Mouse (Mus musculus): ENCODE data around the gene Ovol1. TPM values are rescaled to one million over a fixed set of nuclear protein-coding genes. Genes with fewer than 3 reads are reported as not detected.

Gene Ovol1
- total and polyA plus RNA-seq, 2 experiments from 2014 or later: 0.05 TPM; not detected in 1

DNA sequence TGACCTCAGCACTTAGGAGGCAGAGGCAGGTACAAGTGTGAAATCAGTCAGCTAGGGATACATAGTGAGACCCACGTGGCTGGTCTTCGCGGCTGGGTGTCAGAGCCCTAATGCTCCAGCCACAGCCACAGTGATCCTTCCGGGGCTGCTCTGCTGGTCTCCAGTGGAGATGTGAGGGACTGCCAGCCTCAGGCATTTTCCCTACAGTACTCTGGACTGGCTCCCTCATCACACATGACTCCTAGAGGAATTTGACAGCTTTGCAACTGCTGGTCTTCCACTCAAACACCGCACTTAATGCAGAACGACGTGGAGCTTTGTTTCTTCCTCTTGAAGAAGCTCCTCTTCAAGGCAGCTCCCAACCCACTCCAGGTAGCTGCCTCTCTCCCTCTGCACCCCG is 45.8 kb upstream of the Ovol1 start:
- Histone ChIP-seq H3K9ac (replicated peaks; ENCODE audit: low read depth, low read length) (no peak overlapping the region), H3K36me3 (replicated peaks; ENCODE audit: control insufficient read depth, insufficient read depth, low read length) (peaks cover 53% of the 10 kb centered on the region), H3K4me2 (ENCODE audit: low read depth, low read length) (no peak overlapping the region), H3K4me3 (ENCODE audit: low read depth, low read length) (no peak overlapping the region), H3K27me3 (ENCODE audit: control insufficient read depth, insufficient read depth, low read length) (no peaks in the 10 kb centered on the region), H3K27ac (ENCODE audit: low read depth) (no peak overlapping the region), H3K4me1 (ENCODE audit: control insufficient read depth, insufficient read depth) (peaks cover 18% of the 10 kb centered on the region), H3K9me3 (replicated peaks; ENCODE audit: control insufficient read depth, low read length) (no peaks in the 10 kb centered on the region)
- TF ChIP-seq CTCF (IDR thresholded peaks at IDR 0.05; ENCODE audit: low read depth): no peak; the same call in 1 of the 2 replicates
- no peak for TF ChIP-seq EP300 (IDR thresholded peaks at IDR 0.05; ENCODE audit: low read depth)
- no peak for DNase-seq (ENCODE audit: low spot score)
- no peak for ATAC-seq (ENCODE audit: insufficient read depth, low read depth)
- WGBS: 66% methylated on average over 8 of the region's 8 CpGs

DNA sequence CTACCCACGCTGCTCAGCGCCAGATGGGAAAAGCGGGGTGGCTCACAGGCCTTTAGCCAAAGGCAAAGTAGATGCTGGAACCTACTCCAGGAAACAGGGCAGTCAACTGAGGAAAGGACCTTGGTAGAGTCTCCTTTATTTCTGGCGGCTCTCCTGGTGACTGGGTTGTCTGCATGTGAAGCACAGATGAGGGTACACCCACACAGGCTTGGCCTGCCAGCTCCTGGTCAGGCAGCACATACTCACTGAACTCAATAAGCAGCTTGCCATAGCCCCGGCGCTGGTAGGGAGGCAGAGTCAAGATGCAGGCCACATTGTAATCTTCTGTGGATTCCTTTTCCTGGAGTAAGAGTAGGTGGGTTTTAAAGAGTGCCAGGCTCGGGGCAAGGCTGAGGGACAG is 44.7 kb upstream of the Ovol1 start:
- Histone ChIP-seq H3K27ac (ENCODE audit: low read depth) (no peak overlapping the region), H3K9ac (replicated peaks; ENCODE audit: low read depth, low read length) (no peak overlapping the region), H3K36me3 (replicated peaks; ENCODE audit: control insufficient read depth, insufficient read depth, low read length) (peaks cover 53% of the 10 kb centered on the region), H3K27me3 (ENCODE audit: control insufficient read depth, insufficient read depth, low read length) (no peaks in the 10 kb centered on the region), H3K4me1 (ENCODE audit: control insufficient read depth, insufficient read depth) (peaks cover 11% of the 10 kb centered on the region; the same call in 1 of the 2 replicates), H3K4me2 (ENCODE audit: low read depth, low read length) (no peak overlapping the region), H3K9me3 (replicated peaks; ENCODE audit: control insufficient read depth, low read length) (no peaks in the 10 kb centered on the region), H3K4me3 (ENCODE audit: low read depth, low read length) (no peak overlapping the region)
- TF ChIP-seq CTCF (IDR thresholded peaks at IDR 0.05; ENCODE audit: low read depth) (no peak), EP300 (IDR thresholded peaks at IDR 0.05; ENCODE audit: low read depth) (no peak)
- ATAC-seq (ENCODE audit: insufficient read depth, low read depth) (no peak), DNase-seq (ENCODE audit: low spot score) (no peak)
- 90% methylated on average over 7 of the region's 7 CpGs for WGBS

DNA sequence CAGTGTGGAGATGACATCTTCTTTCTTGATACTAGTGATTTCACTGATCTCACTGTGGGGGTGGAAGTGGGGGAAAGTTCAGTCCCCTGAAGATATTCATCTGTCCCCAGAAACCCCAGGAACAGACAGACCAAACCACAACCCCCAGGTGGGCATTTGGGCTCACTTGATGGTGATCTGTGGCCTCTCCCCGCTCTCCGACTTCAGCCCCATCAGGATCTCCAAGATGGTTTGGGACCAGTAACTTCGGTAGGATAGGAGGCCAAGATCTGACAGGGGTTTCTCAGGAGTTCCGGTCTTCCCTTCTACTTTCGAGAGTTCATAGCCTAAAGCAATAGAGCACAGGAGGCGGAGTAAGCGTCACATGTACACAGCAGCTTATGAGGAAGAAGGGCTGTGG is 43.2 kb upstream of the Ovol1 start:
- Histone ChIP-seq H3K4me1 (ENCODE audit: control insufficient read depth, insufficient read depth) (0 out of 2 replicates have a peak, but pooled peaks cover 6% of the 10 kb centered on the region), H3K4me2 (ENCODE audit: low read depth, low read length) (no peak overlapping the region), H3K4me3 (ENCODE audit: low read depth, low read length) (no peak overlapping the region), H3K27ac (ENCODE audit: low read depth) (no peak overlapping the region), H3K9me3 (replicated peaks; ENCODE audit: control insufficient read depth, low read length) (no peaks in the 10 kb centered on the region), H3K9ac (replicated peaks; ENCODE audit: low read depth, low read length) (no peak overlapping the region), H3K27me3 (ENCODE audit: control insufficient read depth, insufficient read depth, low read length) (no peaks in the 10 kb centered on the region), H3K36me3 (replicated peaks; ENCODE audit: control insufficient read depth, insufficient read depth, low read length) (peaks cover 53% of the 10 kb centered on the region)
- TF ChIP-seq EP300 (IDR thresholded peaks at IDR 0.05; ENCODE audit: low read depth): no peak
- no peak for TF ChIP-seq CTCF (IDR thresholded peaks at IDR 0.05; ENCODE audit: low read depth)
- WGBS: 88% methylated on average over 7 of the region's 7 CpGs
- DNase-seq (ENCODE audit: low spot score) (no peak), ATAC-seq (ENCODE audit: insufficient read depth, low read depth) (no peak)

DNA sequence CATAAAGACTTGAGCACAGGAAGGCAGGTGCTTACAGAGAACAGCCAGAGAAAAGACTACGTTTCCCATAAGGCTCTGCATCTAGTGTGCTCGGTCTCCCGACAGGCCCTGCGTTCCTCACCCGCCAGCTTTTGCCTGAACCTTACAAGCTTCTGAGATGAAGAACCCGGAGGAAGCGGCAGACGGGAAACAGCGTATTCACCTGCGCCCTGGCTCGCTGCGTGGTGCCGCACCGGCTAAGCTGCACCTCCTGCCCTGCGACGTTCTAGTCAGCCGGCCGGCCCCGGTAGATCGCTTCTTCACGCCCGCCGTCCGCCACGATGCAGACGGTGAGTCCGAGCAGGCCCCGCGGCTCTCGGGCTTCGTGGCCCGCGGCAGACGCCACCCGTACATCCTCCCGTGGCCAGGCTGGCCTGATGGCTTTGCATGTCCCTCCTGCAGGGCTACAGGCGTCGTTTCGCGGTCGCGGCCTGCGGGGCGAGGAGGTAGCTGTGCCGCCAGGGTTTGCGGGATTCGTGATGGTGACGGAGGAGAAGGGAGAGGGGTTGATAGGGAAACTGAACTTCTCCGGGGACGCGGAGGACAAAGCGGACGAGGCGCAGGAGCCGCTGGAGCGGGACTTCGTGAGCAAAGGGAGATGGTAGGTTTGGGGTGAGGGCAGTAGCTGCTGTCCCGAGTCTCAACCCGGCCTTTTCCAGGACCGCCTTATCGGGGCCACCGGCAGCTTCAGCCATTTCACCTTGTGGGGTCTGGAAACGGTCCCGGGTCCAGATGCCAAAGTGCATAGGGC is 41.5 kb upstream of the Ovol1 start, which contains the start of gene Rnaseh2c:
TSS of gene Rnaseh2c (plus strand) at position 122 of the 790 bp plus-strand sequence.
- Histone ChIP-seq H3K9me3 (replicated peaks; ENCODE audit: control insufficient read depth, low read length) (no peaks in the 10 kb centered on the region), H3K4me3 (ENCODE audit: low read depth, low read length) (peak within 1 kb of the TSS; percentile 80), H3K27me3 (ENCODE audit: control insufficient read depth, insufficient read depth, low read length) (no peaks in the 10 kb centered on the region), H3K27ac (ENCODE audit: low read depth) (peak within 1 kb of the TSS; percentile 63), H3K9ac (replicated peaks; ENCODE audit: low read depth, low read length) (peak within 1 kb of the TSS; percentile 88), H3K4me1 (ENCODE audit: control insufficient read depth, insufficient read depth) (0 out of 2 replicates have a peak, but pooled peaks cover 6% of the 10 kb centered on the region), H3K4me2 (ENCODE audit: low read depth, low read length) (peak within 1 kb of the TSS; percentile 99), H3K36me3 (replicated peaks; ENCODE audit: control insufficient read depth, insufficient read depth, low read length) (peaks cover 40% of the 10 kb centered on the region)
- no peak for TF ChIP-seq CTCF (IDR thresholded peaks at IDR 0.05; ENCODE audit: low read depth)
- TF ChIP-seq EP300 (IDR thresholded peaks at IDR 0.05; ENCODE audit: low read depth): no peak
- under 1% methylated on average over 64 of the region's 64 CpGs for WGBS
- peak; percentile 83 for DNase-seq (ENCODE audit: low spot score)
- peak; percentile 85 for ATAC-seq (ENCODE audit: insufficient read depth, low read depth)

DNA sequence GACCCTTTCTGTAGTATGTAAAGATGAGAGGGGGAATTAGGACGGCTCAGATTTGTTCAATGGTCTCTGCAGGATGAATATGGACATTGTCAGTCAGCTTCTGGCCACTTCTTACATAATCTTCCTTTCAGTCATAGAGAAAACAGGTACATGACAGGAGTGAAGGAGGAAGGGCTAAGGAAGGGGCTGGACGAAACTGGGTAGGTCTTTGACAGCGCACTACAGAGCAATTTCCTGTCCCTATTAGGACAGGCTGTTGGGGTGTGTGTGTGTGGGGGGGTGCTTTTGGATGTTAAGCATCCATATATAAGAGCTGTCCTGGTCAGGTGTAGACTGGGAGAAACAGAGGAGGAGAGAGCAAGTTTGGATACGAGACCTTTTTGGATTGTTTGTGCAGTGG is 38.8 kb upstream of the Ovol1 start:
- DNase-seq (ENCODE audit: low spot score) (no peak), ATAC-seq (ENCODE audit: insufficient read depth, low read depth) (no peak)
- Histone ChIP-seq H3K4me1 (ENCODE audit: control insufficient read depth, insufficient read depth) (0 out of 2 replicates have a peak, but pooled peaks cover 6% of the 10 kb centered on the region), H3K9me3 (replicated peaks; ENCODE audit: control insufficient read depth, low read length) (no peaks in the 10 kb centered on the region), H3K27ac (ENCODE audit: low read depth) (no peak overlapping the region), H3K4me2 (ENCODE audit: low read depth, low read length) (no peak overlapping the region), H3K27me3 (ENCODE audit: control insufficient read depth, insufficient read depth, low read length) (no peaks in the 10 kb centered on the region), H3K4me3 (ENCODE audit: low read depth, low read length) (no peak overlapping the region), H3K9ac (replicated peaks; ENCODE audit: low read depth, low read length) (no peak overlapping the region), H3K36me3 (replicated peaks; ENCODE audit: control insufficient read depth, insufficient read depth, low read length) (peaks cover 13% of the 10 kb centered on the region)
- TF ChIP-seq CTCF (IDR thresholded peaks at IDR 0.05; ENCODE audit: low read depth) (no peak), EP300 (IDR thresholded peaks at IDR 0.05; ENCODE audit: low read depth) (no peak)
- 63% methylated on average over 4 of the region's 4 CpGs for WGBS
